Mouse (Mus musculus) v-Abl transformed pro-B cells (cell line): ENCODE data around the gene Sh2b1.

Experiments used
- in situ Hi-C, 2 experiments: fragments of 400-800 bp; cut with MboI; formaldehyde crosslinking; loops; one replicate each; pipeline ENCODE4 v1.15.1; 2025; ENCODE audit not compliant: unreplicated experiment in 2 of 2

Gene Sh2b1

GRCm38 (mm10) chr7:126482392-126482871, 7.2 kb upstream of the Sh2b1 start:
- in situ Hi-C loops = loop anchor here (5.0 kb wide), 1 partner anchor 45 kb away; no protein-coding TSS in a partner anchor

- in situ Hi-C loops = loop anchor here (5.0 kb wide), 1 partner anchor 46 kb away; no protein-coding TSS in a partner anchor
Observed at GRCm38 (mm10) chr7:126481699-126482098, 6.5 kb upstream of the Sh2b1 start.

- in situ Hi-C loops = loop anchor here (5.0 to 10.0 kb wide), 3 partner anchors 37 to 220 kb away; partner anchors contain the start of genes Nfatc2ip (in 2 of the 2), Bola2 (in 1 of the 2) and Slx1b (in 1 of the 2)
Observed at GRCm38 (mm10) chr7:126474486-126474955, 703 bp downstream of the Sh2b1 start.

- in situ Hi-C loops = loop anchor here (5.0 to 10.0 kb wide), 3 partner anchors 36 to 221 kb away; partner anchors contain the start of genes Nfatc2ip (in 2 of the 2), Bola2 (in 1 of the 2) and Slx1b (in 1 of the 2)
Observed at GRCm38 (mm10) chr7:126473470-126474086, 1.6 kb downstream of the Sh2b1 start.

DNA sequence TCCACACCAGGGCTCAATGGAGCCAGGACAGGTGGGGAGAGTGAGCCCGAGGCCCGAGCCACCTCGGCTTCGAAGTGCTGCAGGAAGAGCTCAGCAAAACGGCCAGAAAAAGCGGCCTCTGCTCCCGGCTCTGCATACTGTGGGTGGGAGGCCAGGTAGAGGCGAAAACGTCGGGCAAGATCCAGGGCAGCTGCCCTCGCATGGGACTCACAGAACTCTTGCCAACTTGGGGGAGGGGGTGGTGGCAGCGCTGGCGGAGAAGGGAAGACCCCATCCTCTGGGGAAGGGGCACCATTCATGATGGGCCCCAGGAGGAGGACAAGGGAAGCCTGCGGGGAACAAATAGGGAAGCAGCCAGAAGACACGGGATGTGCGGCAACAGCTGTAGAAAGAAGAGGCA, 2.5 kb downstream of the Sh2b1 start:
- in situ Hi-C loops = loop anchor here (5.0 to 10.0 kb wide), 3 partner anchors 35 to 222 kb away; partner anchors contain the start of genes Nfatc2ip (in 2 of the 2), Bola2 (in 1 of the 2) and Slx1b (in 1 of the 2)

DNA sequence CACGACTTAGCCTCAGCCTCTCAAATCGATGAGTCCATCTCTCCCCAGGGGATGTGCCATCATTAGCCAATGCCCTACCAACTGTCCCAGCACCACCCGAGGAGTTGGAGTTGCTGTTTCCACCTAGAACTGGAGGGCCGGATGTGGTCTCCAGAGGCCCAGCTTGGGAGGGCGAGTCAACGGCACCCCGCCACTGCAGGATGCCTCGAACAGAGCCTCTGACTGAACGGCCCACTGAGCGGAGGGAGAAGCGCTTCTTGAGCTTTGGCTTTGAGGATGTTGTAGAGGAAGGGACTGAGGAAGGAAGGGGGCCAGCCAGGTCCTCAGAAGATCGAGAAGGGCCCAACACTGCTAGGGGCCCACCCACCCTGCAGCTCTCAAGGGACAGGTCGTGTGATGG, 2.9 kb downstream of the Sh2b1 start:
- in situ Hi-C loops = loop anchor here (5.0 to 10.0 kb wide), 3 partner anchors 35 to 222 kb away; partner anchors contain the start of genes Nfatc2ip (in 2 of the 2), Bola2 (in 1 of the 2) and Slx1b (in 1 of the 2)

DNA sequence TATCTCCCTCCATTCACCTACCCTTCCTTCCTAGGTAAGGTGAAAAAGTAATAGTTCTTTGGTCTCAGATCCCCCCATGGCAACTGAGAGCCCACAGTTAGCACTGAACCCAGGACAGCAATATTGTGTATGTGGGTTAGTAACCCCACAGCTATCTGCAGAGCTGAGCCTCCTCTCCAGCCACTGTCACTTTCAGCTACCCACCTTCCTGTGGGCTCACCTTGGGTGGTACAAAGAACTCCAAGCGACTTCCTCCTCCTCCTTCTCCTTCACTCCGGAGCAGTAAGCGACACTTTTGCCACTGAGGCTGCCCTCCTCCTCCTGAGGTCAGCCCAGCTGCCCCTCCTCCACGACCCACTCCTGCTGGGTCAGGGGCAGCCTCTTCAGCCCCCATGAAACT, 3.4 kb downstream of the Sh2b1 start:
- in situ Hi-C loops = loop anchor here (5.0 to 10.0 kb wide), 3 partner anchors 35 to 223 kb away; partner anchors contain the start of genes Nfatc2ip (in 2 of the 2), Bola2 (in 1 of the 2) and Slx1b (in 1 of the 2)

- in situ Hi-C loops = loop anchor here (5.0 to 10.0 kb wide), 3 partner anchors 34 to 223 kb away; partner anchors contain the start of genes Nfatc2ip (in 2 of the 2), Bola2 (in 1 of the 2) and Slx1b (in 1 of the 2)
Observed at GRCm38 (mm10) chr7:126471361-126471760, 3.9 kb downstream of the Sh2b1 start.

DNA sequence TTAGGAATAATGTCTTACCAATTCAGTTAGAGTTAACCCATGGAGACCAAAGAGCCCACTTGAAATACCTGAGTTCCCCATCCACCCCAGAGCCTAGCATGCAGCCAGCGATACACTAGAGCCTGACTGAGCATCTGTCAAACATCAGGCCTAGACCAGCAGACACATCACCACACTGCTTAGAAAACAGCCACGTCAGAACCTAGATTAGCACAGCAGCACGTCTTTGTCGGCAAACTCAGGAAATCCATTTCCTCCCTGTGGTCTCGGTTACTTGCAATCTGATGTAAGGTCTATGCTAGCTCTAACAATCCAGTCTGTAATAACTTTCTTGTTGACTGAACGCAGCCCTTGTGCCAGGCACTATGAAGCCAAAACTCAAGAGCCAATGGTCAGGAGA, 5.1 kb downstream of the Sh2b1 start:
- in situ Hi-C loops = loop anchor here (5.0 to 10.0 kb wide), 3 partner anchors 33 to 225 kb away; partner anchors contain the start of genes Nfatc2ip (in 2 of the 2), Bola2 (in 1 of the 2) and Slx1b (in 1 of the 2)

GRCm38 (mm10) chr7:126467834-126468627, 7.2 kb downstream of the Sh2b1 start:
- in situ Hi-C loops = no loop called here

DNA sequence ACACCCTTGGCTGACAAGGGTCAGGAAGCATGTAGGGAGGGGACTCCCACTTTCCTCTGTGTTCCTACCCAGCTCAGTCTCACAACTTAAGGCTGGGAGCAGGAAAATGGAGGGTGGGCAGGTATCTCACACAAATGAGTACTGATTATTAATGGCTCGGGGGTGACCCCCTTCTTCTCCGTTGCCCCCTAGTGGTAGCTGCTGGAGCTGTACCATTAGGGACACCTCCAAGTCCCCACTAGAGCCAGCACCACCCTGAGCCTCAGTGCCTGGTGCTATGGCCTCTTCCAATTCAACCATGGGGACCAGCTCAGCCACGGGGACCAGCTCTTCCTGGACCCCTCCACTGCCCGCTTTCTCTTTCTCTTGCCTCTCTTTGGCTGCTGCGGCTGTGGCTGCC, 8.0 kb downstream of the Sh2b1 start:
- in situ Hi-C loops = no loop called here

GRCm38 (mm10) chr7:126466707-126467106, 8.5 kb downstream of the Sh2b1 start:
- in situ Hi-C loops = no loop called here

DNA sequence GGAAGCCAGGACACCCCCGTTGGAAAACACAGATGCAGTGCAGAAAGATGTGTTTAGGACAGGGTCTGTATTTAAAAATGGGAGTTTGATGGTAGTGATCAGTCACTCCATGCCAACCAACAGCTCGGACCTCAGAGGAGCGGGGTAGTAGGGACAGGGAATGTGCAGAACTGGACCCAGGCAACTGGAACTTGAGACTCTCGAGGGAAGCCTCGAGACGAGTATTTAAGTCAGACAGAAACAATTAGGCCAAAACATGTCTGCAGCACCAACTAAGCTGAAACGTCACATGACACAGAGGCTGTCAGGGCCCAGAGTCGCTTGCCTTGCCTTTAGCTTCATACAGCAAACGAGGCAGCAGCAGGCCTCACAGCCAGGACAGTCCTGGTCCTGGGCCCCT, 9.1 kb downstream of the Sh2b1 start:
- in situ Hi-C loops = no loop called here

DNA sequence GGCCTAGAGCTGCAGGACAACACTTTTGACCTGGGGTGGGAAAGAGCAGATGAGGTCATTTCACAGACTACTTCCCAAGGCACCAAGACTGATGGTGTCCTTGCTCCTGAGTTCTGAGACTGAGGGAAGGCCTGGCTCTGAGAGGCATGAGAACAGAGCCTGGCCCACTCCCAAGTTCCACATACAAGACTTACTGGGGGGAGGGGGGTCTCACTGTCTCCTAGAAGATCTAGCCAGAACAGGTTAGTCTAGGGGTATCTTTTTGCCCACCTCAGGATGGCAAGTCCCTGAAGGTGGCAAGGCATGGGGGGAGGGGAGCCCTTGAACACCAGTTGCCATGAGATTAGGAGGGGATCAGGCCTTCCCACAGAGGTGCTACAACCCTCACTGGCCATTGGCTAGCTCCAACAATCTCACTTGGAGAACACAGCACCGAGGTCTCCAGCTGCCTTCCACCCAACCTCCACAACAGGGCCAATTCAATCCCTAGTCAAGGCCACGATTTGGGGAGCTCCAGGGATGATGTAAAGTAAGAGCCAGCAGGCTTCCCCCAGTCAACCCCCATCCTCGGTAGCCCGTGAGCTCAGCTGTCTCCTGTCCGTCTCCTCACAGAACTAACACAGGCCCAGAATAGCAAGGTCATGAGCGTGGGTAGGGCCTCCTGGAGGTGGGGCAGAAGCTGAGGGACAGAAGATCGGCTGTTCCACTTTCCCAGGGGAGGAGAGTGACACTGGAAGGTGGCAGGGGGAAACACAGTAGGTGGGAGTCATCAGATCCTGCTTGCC, 9.8 kb downstream of the Sh2b1 start:
- in situ Hi-C loops = no loop called here

DNA sequence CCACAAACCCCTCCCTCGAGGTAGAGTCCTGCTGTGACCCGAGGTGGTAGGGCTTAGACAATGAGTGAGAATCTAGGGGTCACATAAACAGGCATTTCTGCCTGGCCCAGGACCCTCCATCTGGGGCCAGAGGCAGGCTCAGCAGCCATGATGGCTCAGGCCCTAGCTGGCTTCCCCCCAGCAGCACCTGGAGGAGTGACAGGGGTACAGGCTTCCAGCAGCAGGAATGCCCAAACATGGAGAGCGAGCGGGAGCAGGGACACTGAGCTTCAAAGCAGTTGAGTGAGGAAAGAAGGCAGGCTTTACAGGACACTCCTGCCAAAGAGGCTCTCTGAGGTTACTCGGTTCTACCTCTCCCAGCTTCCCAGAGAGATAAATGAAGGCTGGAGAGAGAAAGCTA, 10.4 kb downstream of the Sh2b1 start:
- in situ Hi-C loops = no loop called here

DNA sequence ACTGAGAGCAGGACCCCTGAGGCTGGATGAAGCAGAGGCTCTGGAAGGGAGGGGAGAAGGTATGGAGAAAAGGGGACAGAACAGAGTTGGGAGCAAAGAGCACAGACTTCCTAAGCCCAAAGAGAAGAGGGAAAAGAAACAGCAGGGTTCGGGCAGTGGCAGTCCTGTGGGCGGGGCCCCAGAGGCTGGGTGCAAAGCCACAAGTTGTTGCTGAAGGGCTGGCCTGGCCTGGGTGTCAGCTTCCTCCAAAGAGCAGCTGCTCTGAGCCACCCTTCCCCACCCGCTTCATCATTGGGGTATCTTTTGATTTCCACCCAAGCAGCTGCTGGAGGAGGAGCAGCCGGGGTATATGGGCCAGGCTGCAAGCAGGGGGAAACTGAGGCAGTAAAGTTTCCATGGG, 11.1 kb downstream of the Sh2b1 start:
- in situ Hi-C loops = no loop called here

DNA sequence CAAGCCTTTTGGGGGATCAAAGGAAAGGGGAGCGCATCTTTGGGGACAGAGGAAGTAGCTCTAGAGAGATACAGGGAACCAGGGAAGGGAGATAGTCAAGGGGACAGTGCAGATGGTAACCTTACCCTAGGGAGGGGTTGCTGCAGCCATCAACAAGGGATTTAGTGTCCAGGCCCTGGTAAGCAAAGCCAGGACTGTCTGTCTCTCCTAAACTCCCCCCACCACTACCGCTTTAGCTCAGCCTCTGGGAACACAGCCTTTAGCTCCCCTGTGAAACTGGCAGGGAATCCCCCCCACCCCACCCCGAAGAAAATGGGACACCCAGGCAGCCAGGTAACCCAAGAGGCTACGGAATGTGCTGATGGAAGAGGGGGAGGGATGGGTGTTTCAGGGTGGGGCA, 11.7 kb downstream of the Sh2b1 start:
- in situ Hi-C loops = no loop called here

DNA sequence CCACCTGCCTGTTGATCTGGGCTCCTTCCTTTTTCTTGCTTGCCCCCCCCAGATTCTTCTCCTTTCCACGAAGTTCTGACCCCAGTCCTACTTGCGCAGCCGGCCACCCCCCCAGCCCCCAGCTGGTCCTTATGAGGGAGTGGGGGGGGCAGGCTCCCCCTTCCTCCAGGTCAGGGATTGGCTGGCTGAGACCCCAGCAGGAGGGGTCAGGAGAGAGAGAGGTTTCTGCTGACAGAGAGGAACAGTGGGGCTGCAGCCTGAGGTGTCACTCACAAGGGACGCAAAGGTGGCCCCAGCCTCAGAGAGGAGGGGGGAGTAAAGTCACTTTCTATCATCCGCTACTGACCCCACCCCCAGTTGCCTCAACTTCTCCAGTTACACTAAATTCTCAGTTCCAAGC, 12.2 kb downstream of the Sh2b1 start, which contains the start of gene Atp2a1:
Gene Atp2a1, minus strand, starts transcription at position 105 of the 400 bp plus-strand sequence.
- in situ Hi-C loops = no loop called here

- in situ Hi-C loops = no loop called here
Observed at GRCm38 (mm10) chr7:126461626-126462025, 13.6 kb downstream of the Sh2b1 start.
